Mouse (Mus musculus): ENCODE measurements around the gene Cldn10.

DNA sequence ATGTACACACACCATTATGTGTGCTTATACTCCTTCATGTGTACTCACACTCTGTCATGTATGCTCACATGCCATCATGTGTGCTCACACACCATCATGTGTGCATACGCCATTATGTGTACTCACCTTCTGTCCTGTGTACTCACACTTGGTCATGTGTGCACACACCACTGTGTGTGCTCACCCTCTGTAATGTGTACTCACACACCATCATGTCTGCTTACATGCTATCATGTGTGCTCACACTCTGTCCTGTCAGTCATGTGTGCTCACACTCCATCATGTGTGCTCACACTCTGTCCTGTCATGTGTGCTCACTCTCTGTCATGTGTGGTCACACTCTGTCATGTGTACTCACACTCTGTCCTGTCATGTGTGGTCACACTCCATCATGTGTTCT, 52.3 kb downstream of the Cldn10 start:
- TF ChIP-seq CTCF (IDR thresholded peaks at IDR 0.05; ENCODE audit: low read depth) (no peak), EP300 (optimal IDR thresholded peaks at IDR 0.05) (no peak)

Data from stomach, postnatal 0 days (tissue).